Mouse (Mus musculus) lung, postnatal 25 days (tissue): ENCODE data around the gene Ppp1r16b.
"Not testable (repeated sequence)": the region's sequence is repeated elsewhere in the genome, so short reads cannot be mapped to it uniquely, and the experiment has no call there.

ENCODE experiments used
- DNase-seq: peaks from one replicate; pipeline ENCODE4 v3.0.0; 2022; ENCODE audit warnings: low spot score

Gene Ppp1r16b

GRCm38 (mm10) chr2:158722991-158723551, 57.9 kb downstream of the Ppp1r16b start:
- DNase-seq: no peak

GRCm38 (mm10) chr2:158723806-158724205, 58.6 kb downstream of the Ppp1r16b start:
- no peak for DNase-seq

GRCm38 (mm10) chr2:158726252-158726651, 61.1 kb downstream of the Ppp1r16b start:
- no peak for DNase-seq

GRCm38 (mm10) chr2:158728061-158728815, 63.0 kb downstream of the Ppp1r16b start:
- DNase-seq: no peak

GRCm38 (mm10) chr2:158730896-158731295, 65.7 kb downstream of the Ppp1r16b start:
- DNase-seq: no peak

GRCm38 (mm10) chr2:158732521-158732920, 67.3 kb downstream of the Ppp1r16b start:
- DNase-seq: no peak

GRCm38 (mm10) chr2:158733136-158733535, 67.9 kb downstream of the Ppp1r16b start:
- no peak for DNase-seq

- DNase-seq: peak; percentile 60
Measured at GRCm38 (mm10) chr2:158733914-158734313, 68.7 kb downstream of the Ppp1r16b start.

GRCm38 (mm10) chr2:158734500-158735152, 69.4 kb downstream of the Ppp1r16b start:
- peak; percentile 50 for DNase-seq

- DNase-seq: peak; percentile 45
Measured at GRCm38 (mm10) chr2:158735340-158735739, 70.1 kb downstream of the Ppp1r16b start.

- DNase-seq: not testable (repeated sequence)
Measured at GRCm38 (mm10) chr2:158736247-158736646, 71.0 kb downstream of the Ppp1r16b start.

- no peak for DNase-seq
Measured at GRCm38 (mm10) chr2:158738591-158738990, 73.4 kb downstream of the Ppp1r16b start.

- no peak for DNase-seq
Measured at GRCm38 (mm10) chr2:158739113-158739512, 73.9 kb downstream of the Ppp1r16b start.

- no peak for DNase-seq
Measured at GRCm38 (mm10) chr2:158741011-158741501, 75.9 kb downstream of the Ppp1r16b start.

GRCm38 (mm10) chr2:158742431-158742830, 77.2 kb downstream of the Ppp1r16b start:
- DNase-seq: no peak

GRCm38 (mm10) chr2:158743518-158744141, 78.4 kb downstream of the Ppp1r16b start:
- no peak for DNase-seq

- DNase-seq: peak; percentile 43
Measured at GRCm38 (mm10) chr2:158745049-158745482, 79.9 kb downstream of the Ppp1r16b start.

GRCm38 (mm10) chr2:158746164-158746563, 81.0 kb downstream of the Ppp1r16b start:
- no peak for DNase-seq

- no peak for DNase-seq
Measured at GRCm38 (mm10) chr2:158749366-158749765, 84.2 kb downstream of the Ppp1r16b start.

- no peak for DNase-seq
Measured at GRCm38 (mm10) chr2:158760231-158760630, 95.0 kb downstream of the Ppp1r16b start.

- DNase-seq: no peak
Measured at GRCm38 (mm10) chr2:158762339-158762738, 97.1 kb downstream of the Ppp1r16b start.

- peak; percentile 98 for DNase-seq
Measured at GRCm38 (mm10) chr2:158767742-158768339, 102.6 kb downstream of the Ppp1r16b start, which contains the start of gene Fam83d. TSS of gene Fam83d (plus strand) at chr2:158768093.
